ENCODE assay signal across 7 mouse cellular contexts in the genomic region with DNA sequence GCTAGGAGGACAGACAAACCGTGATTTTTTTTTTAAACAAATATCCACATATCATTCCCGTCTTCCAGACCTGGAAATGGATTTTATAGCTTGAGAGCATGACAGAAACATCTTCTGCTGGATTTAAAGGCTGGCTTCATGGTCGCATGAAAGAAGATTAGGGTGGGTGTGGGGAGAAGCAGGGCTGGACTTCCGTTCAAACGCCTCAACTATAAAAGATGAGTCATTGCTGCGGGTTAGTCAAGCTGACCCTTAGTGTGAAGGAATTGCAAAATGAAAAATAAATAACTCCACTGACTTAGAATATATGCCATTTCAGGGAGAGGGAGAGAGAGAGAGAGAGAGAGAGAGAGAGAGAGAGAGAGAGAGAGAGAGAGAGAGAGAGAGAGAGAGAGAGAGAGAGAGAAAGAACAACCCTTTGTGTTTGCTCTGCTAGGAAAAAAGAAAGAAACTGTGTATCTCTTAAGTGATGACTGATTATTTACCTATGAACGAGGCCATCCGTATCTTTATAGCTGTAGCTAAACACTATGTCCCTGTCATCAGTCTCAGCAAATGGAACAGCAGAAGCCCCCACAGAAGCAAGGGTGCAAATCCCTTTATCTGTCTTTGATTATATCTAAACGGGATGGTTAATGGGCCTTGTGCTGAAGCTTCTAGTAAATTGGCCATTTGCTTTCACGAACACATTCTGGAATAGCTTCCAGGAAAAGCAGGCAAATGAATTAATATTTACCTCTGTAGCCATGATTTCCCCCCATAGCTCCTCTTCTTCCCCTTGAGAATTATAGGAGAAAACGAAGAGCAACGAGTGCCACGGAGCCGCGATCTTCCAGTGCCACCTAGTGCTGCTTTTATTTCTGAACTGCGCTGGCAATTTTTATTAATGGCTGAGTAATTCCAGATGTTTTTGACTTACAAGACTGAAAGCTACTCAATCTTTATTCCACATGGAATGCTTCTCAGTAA.
DNase-seq lines count a peak whose midpoint lies in the region; ATAC-seq and TF ChIP-seq lines count a peak whose summit lies in the region.

No protein-coding gene starts in this region.

- H3K4me3 ChIP-seq in embryonic facial prominence, embryonic 11.5 days (ENCODE audit: low read depth, low read length) = 0 out of 2 replicates have a peak overlapping the region, but pooled peaks have one; percentile 6
- no peak overlapping the region for H3K4me3 ChIP-seq in midbrain, embryonic 10.5 days
- H3K4me3 ChIP-seq in stomach, postnatal 0 days (ENCODE audit: low read depth, low read length) = peak overlapping the region; percentile 19

- no peaks in the 10 kb centered on the region for H3K36me3 ChIP-seq in embryonic facial prominence, embryonic 11.5 days (replicated peaks; ENCODE audit: control insufficient read depth, insufficient read depth, low read depth, low read length)
- no peaks in the 10 kb centered on the region for H3K36me3 ChIP-seq in midbrain, embryonic 10.5 days
- no peaks in the 10 kb centered on the region for H3K36me3 ChIP-seq in stomach, postnatal 0 days (ENCODE audit: control insufficient read depth, insufficient read depth, low read length)

- no peak overlapping the region for H3K9ac ChIP-seq in embryonic facial prominence, embryonic 11.5 days (replicated peaks; ENCODE audit: low read length)
- H3K9ac ChIP-seq in stomach, postnatal 0 days (ENCODE audit: low read length) = 0 out of 2 replicates have a peak overlapping the region, but pooled peaks have one; percentile 31

- no peaks in the 10 kb centered on the region for H3K9me3 ChIP-seq in embryonic facial prominence, embryonic 11.5 days (replicated peaks; ENCODE audit: control insufficient read depth, low read length)
- no peaks in the 10 kb centered on the region for H3K9me3 ChIP-seq in midbrain, embryonic 10.5 days (replicated peaks)
- H3K9me3 ChIP-seq in stomach, postnatal 0 days (ENCODE audit: control insufficient read depth, low read length) = no peaks in the 10 kb centered on the region

- H3K27ac ChIP-seq in embryonic facial prominence, embryonic 11.5 days (replicated peaks; ENCODE audit: low read depth, low read length) = no peak overlapping the region
- H3K27ac ChIP-seq in midbrain, embryonic 10.5 days (replicated peaks) = 0 out of 2 replicates have a peak overlapping the region, but pooled peaks have one; percentile 4
- H3K27ac ChIP-seq in stomach, postnatal 0 days (replicated peaks) = no peak overlapping the region

- peak; percentile 87 for TF ChIP-seq CTCF in stomach, postnatal 0 days (IDR thresholded peaks at IDR 0.05; ENCODE audit: low read depth)

- DNase-seq in urinary bladder, postnatal 14 days (ENCODE audit: low spot score) = peak; percentile 9
- no peak for DNase-seq in urinary bladder, adult 2 months (ENCODE audit: low spot score)
- DNase-seq in embryonic facial prominence, embryonic 11.5 days (ENCODE audit: low spot score) = peak; percentile 92
- DNase-seq in heart, postnatal 14 days = peak; percentile 12 to 44
- peak; percentile 3 for DNase-seq in layer of hippocampus, adult 9-10 months (ENCODE audit: low spot score)
- peak; percentile 52 for DNase-seq in midbrain, embryonic 10.5 days (ENCODE audit: low spot score)
- DNase-seq in stomach, postnatal 0 days (ENCODE audit: low spot score) = peak; percentile 43

- no peaks in the 10 kb centered on the region for H3K27me3 ChIP-seq in embryonic facial prominence, embryonic 11.5 days (ENCODE audit: control insufficient read depth, insufficient read depth, low read length)
- H3K27me3 ChIP-seq in midbrain, embryonic 10.5 days (ENCODE audit: low read depth, poor library complexity, severe bottlenecking) = no peaks in the 10 kb centered on the region
- H3K27me3 ChIP-seq in stomach, postnatal 0 days (ENCODE audit: control insufficient read depth, insufficient read depth, low read length) = no peaks in the 10 kb centered on the region

- intact Hi-C loops in heart, postnatal 14 days (cut with DNase I) = loop anchor here (5.0 kb wide), 1 partner anchor 1317 kb away; the partner anchor contains the start of gene Ppa2

- WGBS in embryonic facial prominence, embryonic 11.5 days = 31% methylated on average over 16 of the region's 16 CpGs
- WGBS in midbrain, embryonic 10.5 days = 43% methylated on average over 16 of the region's 16 CpGs
- WGBS in stomach, postnatal 0 days = 12% methylated on average over 16 of the region's 16 CpGs

- H3K4me2 ChIP-seq in embryonic facial prominence, embryonic 11.5 days (ENCODE audit: low read depth, low read length) = peak overlapping the region; percentile 27; the same call in 1 of the 2 replicates
- peak overlapping the region; percentile 46 for H3K4me2 ChIP-seq in stomach, postnatal 0 days (replicated peaks; ENCODE audit: low read depth)

- ATAC-seq in embryonic facial prominence, embryonic 11.5 days (replicated peaks; ENCODE audit: insufficient number of reproducible peaks, low FRiP score, low TSS enrichment, low read depth) = no peak; the same call in 1 of the 2 replicates
- no peak for ATAC-seq in stomach, postnatal 0 days (ENCODE audit: low FRiP score, low TSS enrichment)

- H3K4me1 ChIP-seq in embryonic facial prominence, embryonic 11.5 days (ENCODE audit: control insufficient read depth, insufficient read depth, low read length) = no peaks in the 10 kb centered on the region
- H3K4me1 ChIP-seq in midbrain, embryonic 10.5 days = peaks cover 12% of the 10 kb centered on the region
- no peaks in the 10 kb centered on the region for H3K4me1 ChIP-seq in stomach, postnatal 0 days (replicated peaks; ENCODE audit: control insufficient read depth, insufficient read depth)

- TF ChIP-seq EP300 in stomach, postnatal 0 days (optimal IDR thresholded peaks at IDR 0.05) = no peak
